Mouse (Mus musculus): ENCODE measurements around the gene Cabp4. TPM values are rescaled to one million over a fixed set of nuclear protein-coding genes. Genes with fewer than 3 reads are reported as not detected.

The Cabp4 gene
- polyA plus RNA-seq, 1 experiment from 2014 or later, result 0.31 TPM

DNA sequence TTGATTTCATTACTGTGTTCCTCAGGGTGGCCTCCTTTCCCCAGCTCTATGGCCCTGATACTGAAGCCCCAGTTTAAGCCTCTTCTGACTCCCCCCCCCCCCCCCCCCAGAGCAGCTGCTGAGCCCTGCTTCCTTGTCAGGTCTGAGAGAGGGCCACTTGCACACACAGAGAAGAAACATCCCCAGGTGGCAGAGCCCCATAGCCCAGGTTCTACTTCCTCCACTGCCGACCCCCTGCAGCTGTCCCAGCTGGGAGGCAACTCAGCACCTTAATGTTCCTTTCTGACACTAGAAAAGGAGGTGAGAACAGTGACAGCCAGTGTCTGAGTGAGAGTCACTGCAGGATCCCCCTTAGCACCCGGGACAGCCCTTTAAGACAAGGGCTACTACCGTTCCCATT is 40.0 kb downstream of the Cabp4 start:
- no peak overlapping the region for H3K4me3 ChIP-seq (ENCODE audit: low read depth, low read length)
- H3K27ac ChIP-seq (ENCODE audit: low read depth, low read length), result no peak overlapping the region
- peaks cover 22% of the 10 kb centered on the region for H3K4me1 ChIP-seq (ENCODE audit: control insufficient read depth, insufficient read depth, low read length)
- H3K4me2 ChIP-seq (ENCODE audit: low read depth, low read length), result no peak overlapping the region
- H3K36me3 ChIP-seq (ENCODE audit: control insufficient read depth, insufficient read depth, low read length), result no peaks in the 10 kb centered on the region
- H3K9ac ChIP-seq (replicated peaks; ENCODE audit: low read depth, low read length), result no peak overlapping the region
- no peak for ATAC-seq (ENCODE audit: low read depth)
- 85% methylated on average over 3 of the region's 3 CpGs for WGBS
- H3K27me3 ChIP-seq (ENCODE audit: control insufficient read depth, insufficient read depth, low read length), result no peaks in the 10 kb centered on the region
- H3K9me3 ChIP-seq (ENCODE audit: control insufficient read depth, low read length), result no peaks in the 10 kb centered on the region

GRCm38 (mm10) chr19:4103294-4103693 is 40.5 kb downstream of the Cabp4 start:
- no peaks in the 10 kb centered on the region for H3K9me3 ChIP-seq (ENCODE audit: control insufficient read depth, low read length)
- WGBS, result 94% methylated on average over 18 of the region's 18 CpGs
- H3K4me2 ChIP-seq (ENCODE audit: low read depth, low read length), result no peak overlapping the region
- no peaks in the 10 kb centered on the region for H3K27me3 ChIP-seq (ENCODE audit: control insufficient read depth, insufficient read depth, low read length)
- H3K9ac ChIP-seq (replicated peaks; ENCODE audit: low read depth, low read length), result no peak overlapping the region
- peaks cover 24% of the 10 kb centered on the region for H3K4me1 ChIP-seq (ENCODE audit: control insufficient read depth, insufficient read depth, low read length)
- no peaks in the 10 kb centered on the region for H3K36me3 ChIP-seq (ENCODE audit: control insufficient read depth, insufficient read depth, low read length)
- H3K27ac ChIP-seq (ENCODE audit: low read depth, low read length), result no peak overlapping the region
- no peak for ATAC-seq (ENCODE audit: low read depth)
- H3K4me3 ChIP-seq (ENCODE audit: low read depth, low read length), result no peak overlapping the region

DNA sequence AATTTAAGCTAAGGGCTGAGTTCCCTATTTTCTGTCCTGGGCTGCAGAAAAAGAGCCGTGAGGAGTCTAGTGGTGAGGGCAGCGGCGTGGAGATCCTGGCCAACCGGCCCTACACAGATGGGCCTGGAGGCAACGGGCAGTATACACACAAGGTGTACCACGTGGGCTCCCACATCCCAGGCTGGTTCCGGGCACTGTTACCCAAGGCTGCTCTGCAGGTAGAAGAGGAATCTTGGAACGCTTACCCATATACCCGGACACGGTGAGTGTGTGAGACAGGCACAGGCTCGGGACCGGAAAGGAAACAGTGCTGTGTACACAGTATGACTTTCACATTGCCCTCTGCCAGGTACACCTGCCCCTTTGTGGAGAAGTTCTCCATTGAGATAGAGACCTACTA is 41.2 kb downstream of the Cabp4 start:
- H3K36me3 ChIP-seq (ENCODE audit: control insufficient read depth, insufficient read depth, low read length), result no peaks in the 10 kb centered on the region
- 97% methylated on average over 12 of the region's 12 CpGs for WGBS
- no peak overlapping the region for H3K9ac ChIP-seq (replicated peaks; ENCODE audit: low read depth, low read length)
- no peaks in the 10 kb centered on the region for H3K27me3 ChIP-seq (ENCODE audit: control insufficient read depth, insufficient read depth, low read length)
- no peak overlapping the region for H3K4me3 ChIP-seq (ENCODE audit: low read depth, low read length)
- H3K4me1 ChIP-seq (ENCODE audit: control insufficient read depth, insufficient read depth, low read length), result peaks cover 28% of the 10 kb centered on the region
- no peak overlapping the region for H3K27ac ChIP-seq (ENCODE audit: low read depth, low read length)
- no peak for ATAC-seq (ENCODE audit: low read depth)
- no peak overlapping the region for H3K4me2 ChIP-seq (ENCODE audit: low read depth, low read length)
- no peaks in the 10 kb centered on the region for H3K9me3 ChIP-seq (ENCODE audit: control insufficient read depth, low read length)

DNA sequence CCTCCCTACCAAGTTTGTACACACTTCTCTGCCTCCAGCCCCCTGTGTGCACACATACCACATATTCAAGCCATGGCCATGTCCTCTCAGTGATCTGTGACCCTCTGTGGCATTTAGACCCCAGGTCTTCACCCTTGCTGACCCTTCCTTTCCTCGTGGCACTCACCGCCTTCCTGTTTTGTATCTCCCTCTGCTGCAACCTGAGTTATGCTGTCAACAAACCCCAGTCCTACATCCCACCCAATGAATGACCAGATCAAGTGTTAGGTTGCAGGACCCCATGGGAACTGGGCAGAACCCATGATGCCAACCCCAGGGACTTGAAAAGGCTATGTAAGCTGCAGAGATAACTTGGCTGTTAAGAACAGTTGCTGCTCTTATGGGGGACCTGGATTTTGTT is 41.8 kb downstream of the Cabp4 start:
- no peak for ATAC-seq (ENCODE audit: low read depth)
- Histone ChIP-seq H3K27me3 (ENCODE audit: control insufficient read depth, insufficient read depth, low read length) (no peaks in the 10 kb centered on the region), H3K4me1 (ENCODE audit: control insufficient read depth, insufficient read depth, low read length) (peaks cover 32% of the 10 kb centered on the region), H3K9ac (replicated peaks; ENCODE audit: low read depth, low read length) (no peak overlapping the region), H3K4me3 (ENCODE audit: low read depth, low read length) (no peak overlapping the region), H3K4me2 (ENCODE audit: low read depth, low read length) (peak overlapping the region; percentile 85), H3K9me3 (ENCODE audit: control insufficient read depth, low read length) (no peaks in the 10 kb centered on the region), H3K36me3 (ENCODE audit: control insufficient read depth, insufficient read depth, low read length) (no peaks in the 10 kb centered on the region), H3K27ac (ENCODE audit: low read depth, low read length) (no peak overlapping the region)
- 84% methylated on average over 2 of the region's 2 CpGs for WGBS

DNA sequence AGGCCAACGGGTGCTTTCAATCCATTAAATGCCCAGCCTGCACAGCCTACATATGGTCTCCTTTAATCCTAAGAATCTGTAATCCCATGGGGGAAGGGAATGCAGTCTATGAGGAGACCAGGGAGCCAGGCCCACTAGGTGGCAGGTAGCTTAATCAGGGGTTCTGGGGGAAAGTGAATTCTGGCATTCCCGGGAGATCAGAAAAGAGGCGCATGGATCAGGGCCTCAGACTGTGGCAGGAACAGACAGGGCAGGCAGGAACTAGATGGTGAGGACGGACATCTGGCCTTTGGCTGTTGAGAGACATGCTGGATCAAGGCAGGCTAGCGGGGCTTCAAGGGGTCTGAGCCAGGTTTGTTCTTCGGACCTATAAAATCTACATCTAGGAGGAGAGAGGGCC is 42.4 kb downstream of the Cabp4 start:
- Histone ChIP-seq H3K9me3 (ENCODE audit: control insufficient read depth, low read length) (no peaks in the 10 kb centered on the region), H3K27me3 (ENCODE audit: control insufficient read depth, insufficient read depth, low read length) (no peaks in the 10 kb centered on the region), H3K4me3 (ENCODE audit: low read depth, low read length) (peak overlapping the region; percentile 57), H3K4me1 (ENCODE audit: control insufficient read depth, insufficient read depth, low read length) (peaks cover 32% of the 10 kb centered on the region), H3K9ac (replicated peaks; ENCODE audit: low read depth, low read length) (peak overlapping the region; percentile 68), H3K4me2 (ENCODE audit: low read depth, low read length) (peak overlapping the region; percentile 85), H3K36me3 (ENCODE audit: control insufficient read depth, insufficient read depth, low read length) (no peaks in the 10 kb centered on the region), H3K27ac (ENCODE audit: low read depth, low read length) (peak overlapping the region; percentile 64; the same call in 1 of the 2 replicates)
- WGBS, result 61% methylated on average over 6 of the region's 6 CpGs
- ATAC-seq (ENCODE audit: low read depth), result no peak

- Histone ChIP-seq H3K9me3 (ENCODE audit: control insufficient read depth, low read length) (no peaks in the 10 kb centered on the region), H3K4me1 (ENCODE audit: control insufficient read depth, insufficient read depth, low read length) (peaks cover 36% of the 10 kb centered on the region), H3K4me3 (ENCODE audit: low read depth, low read length) (peak overlapping the region; percentile 57), H3K27me3 (ENCODE audit: control insufficient read depth, insufficient read depth, low read length) (no peaks in the 10 kb centered on the region), H3K9ac (replicated peaks; ENCODE audit: low read depth, low read length) (peak overlapping the region; percentile 68), H3K36me3 (ENCODE audit: control insufficient read depth, insufficient read depth, low read length) (no peaks in the 10 kb centered on the region), H3K4me2 (ENCODE audit: low read depth, low read length) (peak overlapping the region; percentile 85), H3K27ac (ENCODE audit: low read depth, low read length) (peak overlapping the region; percentile 64; the same call in 1 of the 2 replicates)
- 0 out of 2 replicates have a peak, but pooled peaks have one; percentile 13 for ATAC-seq (ENCODE audit: low read depth)
- WGBS, result under 1% methylated on average over 52 of the region's 52 CpGs
Measured at GRCm38 (mm10) chr19:4100718-4101261, 43.0 kb downstream of the Cabp4 start.

DNA sequence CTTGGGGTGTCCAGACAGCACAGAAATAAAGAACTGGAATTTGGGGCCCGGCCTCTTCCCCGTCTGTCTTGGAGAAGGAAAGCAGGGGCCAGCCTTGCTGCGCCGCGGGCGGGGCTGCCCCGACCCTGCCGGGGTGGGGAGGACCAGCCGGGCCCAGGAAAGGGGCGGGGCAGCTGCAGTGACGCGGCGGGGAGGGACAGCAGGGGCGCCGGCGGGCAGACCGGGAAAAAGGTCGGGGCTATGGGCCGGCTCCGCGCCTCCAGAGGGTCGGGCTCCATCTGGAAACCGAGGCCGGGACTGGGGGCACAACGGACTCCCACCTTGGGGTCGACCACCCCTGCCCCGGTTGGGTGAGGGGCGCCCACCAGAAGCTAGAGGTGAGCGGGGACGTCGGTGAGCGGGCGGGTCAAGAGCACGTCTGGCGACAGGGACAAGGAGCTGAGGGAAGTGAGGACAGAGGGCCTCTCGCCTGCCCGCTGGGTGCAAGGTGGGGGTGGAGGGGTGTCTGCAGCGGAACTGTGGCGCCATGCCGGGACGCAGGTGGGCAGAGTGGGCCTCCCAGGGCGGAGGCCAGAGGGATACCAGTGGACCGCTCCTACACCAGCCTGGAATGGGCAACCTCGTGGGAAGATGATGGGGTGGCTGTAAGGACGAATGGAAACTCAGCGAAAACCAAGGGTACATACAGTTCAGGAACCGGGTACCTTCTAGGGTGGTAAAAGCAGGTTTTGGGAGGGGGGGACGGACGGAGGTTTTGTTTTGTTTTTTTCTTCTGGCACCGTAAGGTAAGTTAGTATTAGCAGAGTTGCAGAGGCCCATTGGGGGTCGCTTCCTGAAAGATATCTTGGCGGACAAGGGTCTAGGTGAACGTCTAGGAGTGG is 43.8 kb downstream of the Cabp4 start, which contains the start of gene Pitpnm1:
Gene Pitpnm1, plus strand, starts transcription at position 162 of the 881 bp plus-strand sequence.
- peak within 1 kb of the TSS; percentile 57 for H3K4me3 ChIP-seq (ENCODE audit: low read depth, low read length)
- H3K27ac ChIP-seq (ENCODE audit: low read depth, low read length), result peak within 1 kb of the TSS; percentile 64; the same call in 1 of the 2 replicates
- no peaks in the 10 kb centered on the region for H3K9me3 ChIP-seq (ENCODE audit: control insufficient read depth, low read length)
- H3K27me3 ChIP-seq (ENCODE audit: control insufficient read depth, insufficient read depth, low read length), result no peaks in the 10 kb centered on the region
- 2% methylated on average over 50 of the region's 53 CpGs for WGBS
- H3K4me1 ChIP-seq (ENCODE audit: control insufficient read depth, insufficient read depth, low read length), result peaks cover 36% of the 10 kb centered on the region
- H3K4me2 ChIP-seq (ENCODE audit: low read depth, low read length), result peak within 1 kb of the TSS; percentile 85
- H3K9ac ChIP-seq (replicated peaks; ENCODE audit: low read depth, low read length), result peak within 1 kb of the TSS; percentile 68
- ATAC-seq (ENCODE audit: low read depth), result no peak
- no peaks in the 10 kb centered on the region for H3K36me3 ChIP-seq (ENCODE audit: control insufficient read depth, insufficient read depth, low read length)

DNA sequence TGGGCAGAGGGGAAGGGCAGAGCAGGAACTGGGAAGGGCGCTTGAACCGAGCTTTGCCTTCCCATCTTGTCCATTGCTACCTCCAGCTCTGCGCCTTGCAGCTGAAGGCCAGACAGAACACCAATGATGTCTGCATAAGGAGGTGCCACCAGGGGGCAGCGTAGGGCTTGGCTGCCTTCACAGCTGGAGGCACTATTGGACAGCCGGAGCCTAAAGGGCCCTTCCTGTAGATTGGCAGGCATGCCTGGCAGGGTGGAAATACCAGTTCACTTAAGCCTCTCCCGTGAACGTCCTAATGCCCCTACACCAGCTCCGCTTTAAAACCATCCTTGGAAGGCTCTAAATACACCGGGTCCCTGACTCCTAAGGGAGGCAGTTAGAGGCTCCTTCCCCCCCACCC is 44.8 kb downstream of the Cabp4 start:
- Histone ChIP-seq H3K36me3 (ENCODE audit: control insufficient read depth, insufficient read depth, low read length) (no peaks in the 10 kb centered on the region), H3K27me3 (ENCODE audit: control insufficient read depth, insufficient read depth, low read length) (no peaks in the 10 kb centered on the region), H3K4me1 (ENCODE audit: control insufficient read depth, insufficient read depth, low read length) (peaks cover 36% of the 10 kb centered on the region), H3K9me3 (ENCODE audit: control insufficient read depth, low read length) (no peaks in the 10 kb centered on the region), H3K9ac (replicated peaks; ENCODE audit: low read depth, low read length) (no peak overlapping the region), H3K27ac (ENCODE audit: low read depth, low read length) (no peak overlapping the region), H3K4me2 (ENCODE audit: low read depth, low read length) (peak overlapping the region; percentile 14; the same call in 1 of the 2 replicates), H3K4me3 (ENCODE audit: low read depth, low read length) (no peak overlapping the region)
- no peak for ATAC-seq (ENCODE audit: low read depth)
- WGBS, result 14% methylated on average over 9 of the region's 9 CpGs

DNA sequence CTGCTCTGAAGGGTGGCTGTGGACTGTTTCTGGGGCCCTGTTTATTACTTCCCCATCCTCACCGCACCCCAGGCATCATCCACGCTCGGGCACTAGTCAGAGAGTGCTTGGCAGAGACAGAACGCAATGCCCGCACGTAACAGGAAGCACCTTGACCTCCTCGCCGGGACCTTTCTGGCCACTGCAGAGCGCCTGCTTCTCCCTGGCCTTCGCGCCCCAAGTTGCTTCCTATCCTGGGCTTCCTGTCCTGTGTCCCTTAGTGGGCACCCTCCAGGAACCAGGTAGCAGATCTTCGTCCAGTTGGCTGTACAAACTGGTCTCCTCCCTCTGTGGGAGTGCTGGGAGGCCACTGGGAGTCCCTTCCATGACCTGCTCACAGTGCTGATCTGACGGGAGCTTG is 45.4 kb downstream of the Cabp4 start:
- no peak overlapping the region for H3K9ac ChIP-seq (replicated peaks; ENCODE audit: low read depth, low read length)

More for the DNA sequence above, 45.4 kb downstream of the Cabp4 start:
- WGBS, result 92% methylated on average over 13 of the region's 13 CpGs
- no peaks in the 10 kb centered on the region for H3K27me3 ChIP-seq (ENCODE audit: control insufficient read depth, insufficient read depth, low read length)
- no peaks in the 10 kb centered on the region for H3K36me3 ChIP-seq (ENCODE audit: control insufficient read depth, insufficient read depth, low read length)
- peak overlapping the region; percentile 83; the same call in 1 of the 2 replicates for H3K4me2 ChIP-seq (ENCODE audit: low read depth, low read length)
- ATAC-seq (ENCODE audit: low read depth), result no peak
- H3K9me3 ChIP-seq (ENCODE audit: control insufficient read depth, low read length), result no peaks in the 10 kb centered on the region
- no peak overlapping the region for H3K4me3 ChIP-seq (ENCODE audit: low read depth, low read length)
- peaks cover 36% of the 10 kb centered on the region for H3K4me1 ChIP-seq (ENCODE audit: control insufficient read depth, insufficient read depth, low read length)
- H3K27ac ChIP-seq (ENCODE audit: low read depth, low read length), result no peak overlapping the region

Data from neural tube, embryonic 14.5 days (tissue).